Mouse (Mus musculus): Measurements from ENCODE around the gene Ciita. TPM values are rescaled to one million over a fixed set of nuclear protein-coding genes. Genes with fewer than 3 reads are reported as not detected.

Ciita gene
- polyA plus RNA-seq, 1 experiment, result 0.22 TPM

DNA sequence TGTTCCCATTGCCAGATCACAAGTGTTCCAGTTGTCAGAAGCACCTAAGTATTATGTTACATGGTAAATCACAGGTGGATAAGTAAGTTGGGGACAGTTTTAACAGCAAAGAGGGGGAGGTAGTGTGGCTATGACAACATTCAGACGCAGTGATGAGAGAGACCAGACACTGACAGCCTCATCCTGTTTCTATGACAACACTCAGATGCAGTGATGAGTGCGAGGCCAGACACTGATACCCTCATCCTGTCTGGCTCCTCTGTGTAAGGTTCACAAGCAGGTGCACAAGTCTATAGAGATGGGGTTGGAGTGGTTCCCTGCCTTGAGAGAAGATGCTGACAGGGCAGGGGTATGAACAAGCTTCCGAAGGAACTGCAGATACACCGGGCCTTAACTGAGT lies 87.3 kb downstream of the Ciita start:
- peaks cover 19% of the 10 kb centered on the region for H3K27me3 ChIP-seq (replicated peaks)
- peaks cover 43% of the 10 kb centered on the region for H3K4me1 ChIP-seq
- TF ChIP-seq GATA1 (IDR thresholded peaks at IDR 0.05; ENCODE audit: borderline replicate concordance, low read length) (no peak), FLI1 (IDR thresholded peaks at IDR 0.05; ENCODE audit: low read length) (no peak)
- no peak overlapping the region for H3K4me3 ChIP-seq (replicated peaks)
- peaks cover 91% of the 10 kb centered on the region for H3K36me3 ChIP-seq (replicated peaks; ENCODE audit: low read length)
- no peaks in the 10 kb centered on the region for H3K9me3 ChIP-seq

GRCm38 (mm10) chr16:10569809-10570395 lies 90.0 kb downstream of the Ciita start:
- H3K9me3 ChIP-seq, result no peaks in the 10 kb centered on the region
- H3K4me1 ChIP-seq, result peaks cover 59% of the 10 kb centered on the region
- H3K36me3 ChIP-seq (replicated peaks; ENCODE audit: low read length), result peaks cover 95% of the 10 kb centered on the region
- TF ChIP-seq FLI1 (IDR thresholded peaks at IDR 0.05; ENCODE audit: low read length) (no peak), GATA1 (IDR thresholded peaks at IDR 0.05; ENCODE audit: borderline replicate concordance, low read length) (no peak)
- H3K4me3 ChIP-seq (replicated peaks), result peak overlapping the region; percentile 68
- peaks cover 19% of the 10 kb centered on the region for H3K27me3 ChIP-seq (replicated peaks)

DNA sequence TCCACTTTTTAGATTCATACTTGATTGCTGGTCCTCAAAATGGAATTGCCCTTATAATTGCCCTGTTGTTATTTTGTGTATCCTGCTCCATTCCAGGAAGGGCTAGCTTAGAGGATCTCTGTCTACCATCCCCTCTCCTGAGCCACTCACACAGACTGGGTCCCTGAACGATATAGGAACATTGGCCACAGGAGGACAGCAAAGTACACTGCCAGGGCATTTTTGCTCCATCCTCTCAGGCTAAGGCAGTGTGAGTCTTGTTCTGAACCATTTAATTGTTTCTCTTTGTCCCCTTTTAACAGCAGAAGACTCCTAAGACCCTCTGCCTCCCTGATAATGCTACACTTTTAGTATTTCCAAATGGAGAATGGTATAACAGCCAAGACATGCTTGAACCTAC lies 90.8 kb downstream of the Ciita start:
- Histone ChIP-seq H3K4me3 (replicated peaks) (no peak overlapping the region), H3K36me3 (replicated peaks; ENCODE audit: low read length) (peaks cover 97% of the 10 kb centered on the region)
- TF ChIP-seq FLI1 (IDR thresholded peaks at IDR 0.05; ENCODE audit: low read length) (no peak), GATA1 (IDR thresholded peaks at IDR 0.05; ENCODE audit: borderline replicate concordance, low read length) (no peak)

DNA sequence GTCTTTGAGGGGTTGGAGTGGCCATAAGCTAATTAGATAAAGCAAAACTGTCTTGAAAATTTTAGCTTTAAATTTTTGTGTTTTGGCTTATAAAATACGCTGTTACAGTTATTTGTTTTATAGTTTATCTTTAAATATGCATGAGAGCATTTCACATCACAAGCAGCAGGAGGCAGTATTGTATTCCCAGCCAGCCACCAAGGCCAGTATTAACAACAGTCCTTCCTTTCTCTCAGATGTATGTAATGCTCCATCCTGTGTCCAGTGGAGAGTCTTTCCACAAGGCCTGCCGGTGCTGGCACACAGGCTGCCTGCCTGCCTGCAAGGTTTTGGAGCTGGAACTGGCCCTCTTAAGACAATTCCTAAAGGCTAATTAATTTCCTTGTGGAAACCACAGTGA lies 92.0 kb downstream of the Ciita start:
- Histone ChIP-seq H3K36me3 (replicated peaks; ENCODE audit: low read length) (peaks cover 97% of the 10 kb centered on the region), H3K27me3 (replicated peaks) (peaks cover 12% of the 10 kb centered on the region), H3K4me1 (peaks cover 57% of the 10 kb centered on the region), H3K4me3 (replicated peaks) (no peak overlapping the region), H3K9me3 (no peaks in the 10 kb centered on the region)
- TF ChIP-seq GATA1 (IDR thresholded peaks at IDR 0.05; ENCODE audit: borderline replicate concordance, low read length) (no peak), FLI1 (IDR thresholded peaks at IDR 0.05; ENCODE audit: low read length) (no peak)

More for the DNA sequence above, 90.8 kb downstream of the Ciita start:
- H3K9me3 ChIP-seq, result no peaks in the 10 kb centered on the region
- H3K27me3 ChIP-seq (replicated peaks), result peaks cover 17% of the 10 kb centered on the region
- peaks cover 56% of the 10 kb centered on the region for H3K4me1 ChIP-seq

DNA sequence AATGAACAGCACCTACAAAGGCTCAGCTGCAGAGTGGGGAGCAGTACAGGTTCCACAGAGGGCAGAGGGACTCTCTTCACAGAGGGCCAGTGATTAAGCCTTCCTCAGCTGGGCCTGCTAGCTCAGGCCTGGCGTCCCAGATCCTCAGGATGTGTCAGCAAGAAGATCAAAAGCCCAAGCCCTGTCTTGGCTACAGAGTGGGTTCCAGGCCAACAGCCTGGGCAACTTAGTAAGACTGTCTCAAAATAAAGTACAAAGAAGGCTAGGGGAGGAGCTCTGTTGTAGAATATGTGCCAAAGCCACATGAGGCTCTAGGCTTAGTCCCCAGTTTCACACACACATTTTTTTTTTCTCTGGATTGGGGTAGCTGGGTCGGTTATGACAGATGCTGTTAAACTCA lies 95.1 kb downstream of the Ciita start:
- H3K36me3 ChIP-seq (replicated peaks; ENCODE audit: low read length), result peaks cover 97% of the 10 kb centered on the region
- no peak overlapping the region for H3K4me3 ChIP-seq (replicated peaks)
- peaks cover 2% of the 10 kb centered on the region for H3K27me3 ChIP-seq (replicated peaks)
- H3K4me1 ChIP-seq, result peaks cover 48% of the 10 kb centered on the region
- TF ChIP-seq FLI1 (IDR thresholded peaks at IDR 0.05; ENCODE audit: low read length) (no peak), GATA1 (IDR thresholded peaks at IDR 0.05; ENCODE audit: borderline replicate concordance, low read length) (no peak)
- H3K9me3 ChIP-seq, result no peaks in the 10 kb centered on the region

- Histone ChIP-seq H3K9me3 (no peaks in the 10 kb centered on the region), H3K4me3 (replicated peaks) (no peak overlapping the region), H3K36me3 (replicated peaks; ENCODE audit: low read length) (peaks cover 97% of the 10 kb centered on the region), H3K4me1 (peaks cover 53% of the 10 kb centered on the region), H3K27me3 (replicated peaks) (no peaks in the 10 kb centered on the region)
- TF ChIP-seq GATA1 (IDR thresholded peaks at IDR 0.05; ENCODE audit: borderline replicate concordance, low read length) (no peak), FLI1 (IDR thresholded peaks at IDR 0.05; ENCODE audit: low read length) (no peak)
These were observed 96.1 kb downstream of the Ciita start for GRCm38 (mm10) chr16:10575915-10576314.

DNA sequence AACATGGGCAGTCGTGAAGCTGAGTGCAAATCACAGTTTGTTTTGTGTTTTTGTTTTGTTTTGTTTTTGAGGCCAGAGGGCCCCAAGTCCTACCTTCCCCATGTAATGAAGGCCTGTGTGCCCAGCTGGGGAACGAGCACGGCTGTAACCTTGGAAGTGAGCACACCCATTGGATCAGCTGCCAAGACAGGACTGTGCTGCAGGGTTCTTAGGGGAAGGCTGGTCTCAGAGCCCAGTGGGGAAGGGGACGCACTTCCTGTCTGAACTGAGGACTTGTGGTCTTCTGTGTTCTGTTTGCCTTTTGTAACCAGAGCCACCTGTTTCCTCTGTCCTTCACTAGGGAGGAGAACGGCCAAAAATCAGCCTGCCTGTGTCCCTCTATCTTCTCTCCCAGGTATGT lies 97.7 kb downstream of the Ciita start:
- TF ChIP-seq FLI1 (IDR thresholded peaks at IDR 0.05; ENCODE audit: low read length) (no peak), GATA1 (IDR thresholded peaks at IDR 0.05; ENCODE audit: borderline replicate concordance, low read length) (no peak)
- H3K27me3 ChIP-seq (replicated peaks), result no peaks in the 10 kb centered on the region
- H3K9me3 ChIP-seq, result no peaks in the 10 kb centered on the region
- H3K4me1 ChIP-seq, result peaks cover 60% of the 10 kb centered on the region
- no peak overlapping the region for H3K4me3 ChIP-seq (replicated peaks)
- peaks cover 95% of the 10 kb centered on the region for H3K36me3 ChIP-seq (replicated peaks; ENCODE audit: low read length)

Other genes with a start within 250 kb of the Ciita start
- gene Emp2, start 166.1 kb upstream of the Ciita start, polyA plus RNA-seq (2012; ENCODE audit: insufficient read depth, low replicate concordance), result 0.06 TPM in 1 of 2 replicates, not detected in the other
- not detected in 2 replicates for gene Tekt5, start 84.6 kb upstream of the Ciita start, polyA plus RNA-seq (2012; ENCODE audit: insufficient read depth, low replicate concordance)
- gene Nubp1, start 68.1 kb upstream of the Ciita start, polyA plus RNA-seq (2012; ENCODE audit: insufficient read depth, low replicate concordance), result 7.9 and 20.5 TPM in 2 replicates
- gene Tvp23a, start 32.7 kb upstream of the Ciita start, polyA plus RNA-seq (2012; ENCODE audit: insufficient read depth, low replicate concordance), result not detected in 2 replicates
- gene Dexi, start 63.0 kb downstream of the Ciita start, polyA plus RNA-seq (2012; ENCODE audit: insufficient read depth, low replicate concordance), result 41.9 and 81.7 TPM in 2 replicates
- 10.4 and 13.5 TPM in 2 replicates for gene Clec16a, start 65.3 kb downstream of the Ciita start, polyA plus RNA-seq (2012; ENCODE audit: insufficient read depth, low replicate concordance)